Mouse (Mus musculus): Measurements from ENCODE around the gene Ppp2r2c.

Gene Ppp2r2c

DNA sequence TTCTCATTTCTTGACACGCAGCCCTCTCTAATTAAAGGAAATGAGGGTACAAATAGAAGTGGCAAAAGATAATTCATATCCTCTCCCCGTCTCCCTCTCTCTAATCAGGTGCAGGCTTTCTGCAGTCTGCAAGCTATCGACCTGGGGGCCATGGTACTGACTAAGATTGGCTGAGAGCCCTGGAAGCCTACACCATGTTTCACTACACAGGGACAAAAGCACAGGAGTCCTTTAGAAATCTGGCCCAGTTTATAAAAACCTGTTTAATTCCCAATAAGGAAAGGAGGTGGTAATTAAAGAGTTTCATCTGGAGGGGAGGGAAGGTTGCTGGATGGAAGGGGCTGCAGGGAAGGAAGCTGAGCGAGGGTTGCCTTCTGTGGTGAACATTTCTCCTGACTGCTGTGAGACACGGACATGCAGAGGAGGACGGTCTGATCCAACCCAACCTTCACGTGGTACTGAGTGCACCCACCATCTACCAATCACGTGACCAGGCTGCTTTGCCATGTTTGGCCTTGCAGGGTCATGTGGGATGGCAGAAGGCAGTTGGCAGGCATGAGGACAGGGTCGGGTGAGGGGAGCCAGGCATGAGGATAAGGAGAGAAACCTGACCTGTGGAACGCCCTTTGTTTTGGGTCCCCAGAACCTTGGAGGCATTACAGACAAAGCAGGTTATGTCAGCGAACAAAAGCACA, 30.2 kb downstream of the Ppp2r2c start:
- no peak for DNase-seq

DNA sequence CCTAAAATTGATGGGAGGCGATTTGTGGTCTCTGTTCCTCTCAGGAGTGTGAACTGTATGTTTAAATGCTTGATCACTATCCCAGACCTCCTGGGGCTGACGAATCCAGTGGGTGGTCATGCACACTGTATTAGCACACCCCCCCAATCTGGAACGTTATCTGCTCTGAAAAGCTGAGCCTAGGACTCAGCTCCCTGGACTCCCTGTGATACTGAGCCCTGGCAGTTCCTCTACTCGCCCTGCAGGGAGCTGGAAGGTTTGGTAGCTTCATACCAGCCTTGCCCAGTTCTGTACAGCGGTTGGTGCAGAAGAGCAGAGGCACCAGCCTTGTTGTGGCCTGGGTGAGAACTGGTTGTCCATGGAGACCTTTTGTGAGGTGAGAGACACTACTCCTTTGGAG, 31.1 kb downstream of the Ppp2r2c start:
- no peak for DNase-seq

GRCm38 (mm10) chr5:36900189-36900619, 31.9 kb downstream of the Ppp2r2c start:
- DNase-seq, result no peak

DNA sequence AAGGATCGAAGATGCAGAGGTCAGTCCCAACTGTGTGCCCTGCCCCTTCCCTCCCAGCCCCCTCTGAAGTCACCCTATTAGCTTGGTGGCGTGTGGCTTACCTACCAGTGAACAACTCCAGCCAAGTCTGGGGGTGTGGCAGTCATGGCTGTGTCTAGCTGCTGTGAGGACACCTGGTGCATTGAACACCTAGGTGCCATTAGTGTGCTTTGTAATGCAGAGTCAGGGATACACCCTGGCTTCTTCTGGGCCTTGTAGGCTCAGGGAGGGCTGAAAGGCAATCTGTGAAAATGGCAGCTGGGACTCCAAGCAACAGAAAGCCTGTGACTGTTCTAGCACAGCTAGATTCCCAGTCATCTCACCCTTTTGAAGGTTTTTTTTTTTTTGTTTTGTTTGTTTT, 34.5 kb downstream of the Ppp2r2c start:
- DNase-seq, result no peak

GRCm38 (mm10) chr5:36904131-36904530, 35.8 kb downstream of the Ppp2r2c start:
- DNase-seq, result no peak

- DNase-seq, result no peak
Observed at GRCm38 (mm10) chr5:36904703-36905102, 36.4 kb downstream of the Ppp2r2c start.

- DNase-seq, result no peak
Observed at GRCm38 (mm10) chr5:36905216-36905615, 36.9 kb downstream of the Ppp2r2c start.

- no peak for DNase-seq
Observed at GRCm38 (mm10) chr5:36907695-36908094, 39.4 kb downstream of the Ppp2r2c start.

GRCm38 (mm10) chr5:36909545-36909944, 41.2 kb downstream of the Ppp2r2c start:
- DNase-seq, result no peak

- DNase-seq, result no peak
Observed at GRCm38 (mm10) chr5:36910980-36911379, 42.7 kb downstream of the Ppp2r2c start.

DNA sequence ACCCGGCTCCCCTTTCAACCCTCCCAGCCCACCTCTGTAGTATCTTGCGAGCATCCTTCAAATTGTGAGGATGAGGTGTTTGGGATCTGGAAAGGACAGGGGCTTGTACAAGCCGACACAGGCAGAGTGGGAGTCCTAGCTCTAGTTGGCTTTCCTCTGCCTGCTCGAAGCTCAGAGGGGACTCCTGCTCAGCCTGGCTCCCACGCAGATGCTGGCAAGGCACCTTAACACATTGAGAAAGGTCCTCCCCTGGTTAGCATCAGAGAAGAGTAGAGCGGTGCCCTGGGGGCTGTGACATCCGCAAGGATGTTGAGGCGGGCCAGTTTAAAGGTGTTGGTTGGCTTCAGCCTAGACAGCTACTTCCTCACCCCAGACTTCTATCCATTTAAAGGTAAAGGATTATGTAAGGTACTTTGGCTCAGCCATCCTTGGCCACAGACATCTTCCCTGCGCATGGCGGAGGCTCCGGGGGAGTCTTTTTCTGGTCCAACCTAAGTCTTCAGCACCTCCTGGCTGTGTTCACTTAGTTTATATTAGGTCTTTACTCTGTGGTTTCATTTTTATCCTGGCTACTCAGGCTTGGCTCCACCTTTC, 43.5 kb downstream of the Ppp2r2c start:
- DNase-seq, result no peak

- DNase-seq, result no peak
Observed at GRCm38 (mm10) chr5:36912602-36913310, 44.4 kb downstream of the Ppp2r2c start.

DNA sequence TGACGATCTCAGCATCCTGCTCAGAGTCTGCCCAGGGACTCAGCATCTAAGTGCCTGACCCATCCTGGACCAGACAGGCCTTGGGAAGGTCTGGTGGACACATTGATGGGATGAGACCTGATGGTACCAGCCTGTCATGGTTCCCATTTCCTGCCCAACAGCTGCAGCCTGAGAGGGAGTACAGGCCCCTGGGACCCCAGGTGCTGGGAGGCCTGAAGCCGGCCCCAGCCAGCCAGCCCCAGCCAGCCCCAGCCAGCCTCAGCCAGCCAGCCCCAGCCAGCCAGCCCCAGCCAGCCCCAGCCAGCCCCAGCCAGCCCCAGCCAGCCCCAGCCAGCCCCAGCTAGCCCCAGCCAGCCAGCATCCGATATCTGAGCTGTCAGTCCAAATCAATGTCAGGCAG, 46.9 kb downstream of the Ppp2r2c start:
- DNase-seq, result no peak

DNA sequence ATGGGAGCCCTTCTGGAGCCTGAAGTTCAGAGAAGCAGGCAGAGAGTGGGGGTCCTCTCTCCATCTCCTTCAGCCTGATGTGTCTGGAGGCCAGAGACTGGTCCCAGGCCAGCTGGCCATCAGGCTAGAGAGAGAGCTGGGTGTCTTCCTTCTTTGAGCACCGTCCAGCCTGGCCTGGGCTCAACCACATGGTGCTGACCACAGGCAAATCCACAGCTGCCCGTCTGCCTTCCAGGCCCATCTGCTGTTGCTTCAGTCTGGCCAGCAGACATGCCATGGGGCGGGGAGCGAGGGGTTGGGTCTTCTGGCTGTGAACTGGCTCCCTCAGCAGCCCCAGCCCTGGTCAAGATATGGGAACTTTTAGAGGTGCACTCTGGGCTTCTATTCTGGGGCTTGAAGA, 48.3 kb downstream of the Ppp2r2c start:
- DNase-seq, result no peak

GRCm38 (mm10) chr5:36917245-36917644, 48.9 kb downstream of the Ppp2r2c start:
- DNase-seq, result no peak

DNA sequence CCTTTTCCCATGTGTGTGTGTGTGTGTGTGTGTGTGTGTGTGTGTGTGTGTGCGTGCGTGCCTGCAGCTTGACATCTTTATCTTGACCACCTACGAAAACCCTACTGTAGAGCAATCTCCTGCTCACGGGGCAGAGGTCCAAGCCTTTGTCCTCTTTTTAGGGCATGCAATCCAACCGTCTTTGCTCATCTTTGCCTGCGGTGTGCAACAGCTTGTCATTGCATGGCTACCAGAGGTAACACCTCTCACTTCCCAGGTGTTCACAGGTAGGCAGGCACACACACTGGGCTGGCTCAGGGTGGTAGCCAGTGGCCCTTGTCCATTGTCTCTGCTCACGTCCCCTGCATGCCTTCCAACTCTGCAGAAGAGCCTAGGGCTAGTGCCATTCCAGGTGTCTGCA, 49.7 kb downstream of the Ppp2r2c start:
- DNase-seq, result no peak

- DNase-seq, result no peak
Observed at GRCm38 (mm10) chr5:36920072-36920471, 51.8 kb downstream of the Ppp2r2c start.

- DNase-seq, result no peak
Observed at GRCm38 (mm10) chr5:36921871-36922270, 53.6 kb downstream of the Ppp2r2c start.

GRCm38 (mm10) chr5:36922811-36923210, 54.5 kb downstream of the Ppp2r2c start:
- no peak for DNase-seq

DNA sequence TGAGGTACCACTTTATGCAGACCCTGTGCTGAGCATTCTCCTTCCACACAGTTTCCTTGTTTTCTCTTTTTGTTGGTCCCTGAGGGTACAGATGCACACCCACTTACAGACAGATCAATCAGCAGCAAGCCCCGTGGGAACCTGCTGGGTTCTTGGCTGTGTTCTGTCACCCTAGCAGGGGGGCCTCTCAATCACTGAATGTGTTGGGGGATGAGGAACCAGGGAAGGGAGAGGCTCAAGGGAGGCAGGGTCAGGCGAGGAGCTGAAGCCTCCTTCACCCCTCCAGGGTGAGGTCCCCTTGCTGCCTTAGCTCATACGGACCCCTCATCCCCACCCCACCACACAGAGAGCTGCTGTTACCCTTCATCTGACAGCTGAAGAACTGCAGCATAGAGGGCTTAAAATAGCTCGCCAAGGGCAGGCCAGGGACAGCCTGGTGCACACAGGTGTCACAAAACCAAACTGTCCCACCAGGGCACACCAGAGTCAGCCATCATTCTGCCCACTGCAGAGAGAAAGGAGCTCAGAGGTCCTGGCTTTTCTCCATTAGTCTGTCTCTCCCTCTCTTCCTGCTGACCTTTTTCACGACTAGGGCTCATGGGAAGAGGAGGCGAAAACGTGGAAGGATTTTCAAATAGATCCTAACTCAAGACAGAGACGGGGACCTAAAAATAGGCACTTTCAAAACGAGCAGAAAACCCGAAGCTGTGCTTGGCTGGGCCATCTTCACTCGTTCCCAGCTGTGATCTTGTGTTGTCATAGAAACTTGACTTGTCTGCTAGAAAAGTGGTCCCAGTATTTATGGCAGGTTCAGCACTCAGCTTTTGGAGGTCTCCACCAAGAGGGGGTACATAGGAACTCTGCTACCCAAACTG, 55.8 kb downstream of the Ppp2r2c start:
- DNase-seq, result no peak

DNA sequence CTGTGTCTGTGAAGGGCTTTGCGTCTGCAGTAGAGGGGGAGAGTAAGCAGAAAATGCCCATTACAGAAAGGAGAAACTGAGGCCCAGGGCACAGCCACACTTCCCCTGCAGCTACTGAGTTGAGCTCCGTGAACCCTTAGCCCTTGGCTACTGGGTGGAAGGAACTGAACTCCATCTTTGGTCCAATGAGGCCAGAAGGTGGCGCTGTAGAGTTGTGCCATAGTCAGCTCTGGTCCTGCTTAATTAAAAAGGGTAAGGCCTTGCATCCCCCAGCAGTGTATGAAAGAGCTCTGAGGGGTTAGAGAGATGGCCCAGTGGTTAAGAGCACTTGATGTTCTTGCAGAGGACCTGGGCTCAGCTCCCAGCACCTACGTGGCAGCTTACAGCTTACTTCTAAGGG, 60.4 kb downstream of the Ppp2r2c start:
- DNase-seq, result no peak

GRCm38 (mm10) chr5:36929376-36929775, 61.1 kb downstream of the Ppp2r2c start:
- no peak for DNase-seq

- no peak for DNase-seq
Observed at GRCm38 (mm10) chr5:36933383-36933782, 65.1 kb downstream of the Ppp2r2c start.

All from spleen, adult 18-20 months (tissue).